In the genomic region with DNA sequence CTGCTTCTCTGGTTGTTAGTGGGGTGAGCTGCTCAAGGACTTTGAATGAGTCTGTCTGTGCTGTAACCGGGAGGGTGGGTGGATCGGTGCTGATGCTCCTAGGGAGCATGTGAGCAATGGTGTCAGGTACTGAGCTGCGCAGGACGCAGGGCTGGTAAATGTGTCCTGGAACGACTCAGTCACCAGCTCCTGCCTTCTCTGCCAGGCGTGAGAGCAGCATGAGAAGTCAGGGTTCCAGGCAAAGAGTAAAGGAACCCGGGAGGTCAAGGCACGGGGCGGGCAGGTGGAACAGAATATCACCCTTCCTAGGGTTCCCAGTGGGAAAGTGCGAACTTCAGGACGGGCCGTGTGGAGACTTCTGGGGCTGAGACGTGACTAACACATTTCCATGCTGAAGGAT, we compare ENCODE assay signal across 26 mouse cellular contexts. TPM values are rescaled to one million over a fixed set of nuclear protein-coding genes. Genes with fewer than 3 reads are reported as not detected.
"Had no signal": no experiment of that assay in that cellular context is flagged by ENCODE, and none has a peak within 500 bp of the region (broad histone marks: within the 10 kb centered on the region; RNA-seq: fewer than 3 reads in every experiment).

No protein-coding gene starts in this region.

- H3K4me3 ChIP-seq: intestine, embryonic 15.5 days; kidney, embryonic 15.5 days; limb, embryonic 12.5 days; limb, embryonic 15.5 days; lung, embryonic 15.5 days; megakaryocyte, embryonic 14.5 days; neural tube, embryonic 12.5 days; neural tube, embryonic 15.5 days had no signal

- H3K27ac ChIP-seq: intestine, embryonic 15.5 days; kidney, embryonic 15.5 days; limb, embryonic 12.5 days; limb, embryonic 15.5 days; liver, embryonic 14.5 days; lung, embryonic 15.5 days; neural tube, embryonic 12.5 days; neural tube, embryonic 15.5 days had no signal

- H3K4me1 ChIP-seq: kidney, embryonic 15.5 days; limb, embryonic 12.5 days; limb, embryonic 15.5 days; lung, embryonic 15.5 days; neural tube, embryonic 12.5 days; neural tube, embryonic 15.5 days had no signal

- DNase-seq: kidney, adult 11 months; kidney, adult 8-10 months; kidney, postnatal 10 days; kidney, postnatal 36 days; left cerebral cortex, postnatal 4 days; liver, postnatal 0 days; lung, postnatal 10 days; lung, postnatal 36 days; midbrain, embryonic 14.5 days; right cerebral cortex, postnatal 14 days; right cerebral cortex, postnatal 4 days had no signal

- H3K36me3 ChIP-seq: intestine, embryonic 15.5 days; kidney, embryonic 15.5 days; limb, embryonic 12.5 days; limb, embryonic 15.5 days; lung, embryonic 15.5 days; neural tube, embryonic 12.5 days; neural tube, embryonic 15.5 days had no signal

- H3K27me3 ChIP-seq: intestine, embryonic 15.5 days; kidney, embryonic 15.5 days; megakaryocyte, embryonic 14.5 days; neural tube, embryonic 12.5 days; neural tube, embryonic 15.5 days had no signal

RNA-seq across cellular contexts. Expression of a gene that starts 19.8 kb away (rescaled TPM):
- total RNA-seq: layer of hippocampus, postnatal 10 days; left cerebral cortex, adult 8-10 months; left cerebral cortex, postnatal 14 days; left cerebral cortex, postnatal 4 days; midbrain, postnatal 0 days had no signal
- polyA plus RNA-seq: intestine, embryonic 15.5 days; limb, embryonic 15.5 days; liver, embryonic 11.5 days; liver, embryonic 14.5 days; liver, postnatal 0 days; midbrain, embryonic 14.5 days; midbrain, postnatal 0 days; neural tube, embryonic 15.5 days had no signal

RNA-seq across cellular contexts. Expression of a gene that starts 29.3 kb away (rescaled TPM):
- total RNA-seq: layer of hippocampus, adult 8-10 months; layer of hippocampus, postnatal 10 days; left cerebral cortex, postnatal 14 days; left cerebral cortex, postnatal 4 days; midbrain, postnatal 0 days had no signal
